Mouse (Mus musculus) testis, adult 2 months (tissue): ENCODE data around the gene Tada2b.

Experiments used
- CTCF ChIP-seq: fragments of 200-500 bp; IDR thresholded peaks from 2 replicates; pipeline ENCODE4 v1.5.1; 2012; ENCODE audit warnings: low read depth, mild to moderate bottlenecking, inconsistent platforms, low read length, moderate library complexity; ENCODE audit not compliant: control insufficient read depth, insufficient read depth, insufficient replicate concordance
- POLR2A ChIP-seq: fragments of 200-500 bp; IDR thresholded peaks from 2 replicates; pipeline ENCODE4 v1.6.1; 2012; ENCODE audit warnings: low read depth, mild to moderate bottlenecking, inconsistent platforms, low read length, moderate library complexity; ENCODE audit not compliant: control insufficient read depth

DNA sequence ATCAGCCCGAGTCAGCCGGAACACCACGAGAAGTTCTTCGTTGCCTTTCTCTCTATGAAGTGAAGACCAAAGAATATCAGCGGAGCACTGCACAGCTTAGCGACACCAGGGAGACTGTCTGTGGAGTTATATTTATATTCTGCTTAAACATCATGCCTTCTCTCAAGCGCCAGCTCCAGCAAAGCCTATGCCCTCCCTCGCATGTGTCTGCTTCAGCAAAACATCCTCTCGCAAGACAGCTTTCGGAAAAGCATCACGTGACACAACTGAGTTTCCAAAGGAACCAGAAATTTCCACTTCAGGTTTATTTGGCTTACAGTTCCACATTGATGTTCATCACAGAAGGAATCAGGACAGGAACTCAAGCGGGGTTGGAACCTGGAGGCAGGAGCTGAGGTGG is 36.2 kb downstream of the Tada2b start:
- TF ChIP-seq CTCF = no peak
- no peak for TF ChIP-seq POLR2A
